Mouse (Mus musculus) lung, adult 2 months (tissue): ENCODE results near the gene Greb1.

ENCODE experiments used
- CTCF ChIP-seq: fragments of 200-500 bp; IDR thresholded peaks from 2 replicates; pipeline ENCODE4 v1.5.1; 2011; ENCODE audit warnings: mild to moderate bottlenecking, low read length, control low read depth; ENCODE audit not compliant: insufficient read depth
- POLR2A ChIP-seq: fragments of 200-500 bp; IDR thresholded peaks from 2 replicates; pipeline ENCODE4 v1.6.1; 2011; ENCODE audit warnings: low read depth, mild to moderate bottlenecking, control low read depth, low read length, borderline replicate concordance; ENCODE audit errors: extremely low read depth

GRCm38 (mm10) chr12:16840842-16841782 is 40.4 kb upstream of the Greb1 start:
- no peak for TF ChIP-seq POLR2A
- TF ChIP-seq CTCF = no peak
